Mouse (Mus musculus): ENCODE data around the gene Trim12a. TPM values are rescaled to one million over a fixed set of nuclear protein-coding genes. Genes with fewer than 3 reads are reported as not detected.
"Not testable (repeated sequence)": the region's sequence is repeated elsewhere in the genome, so short reads cannot be mapped to it uniquely, and the experiment has no call there.

Trim12a gene
- polyA plus RNA-seq, 1 experiment from 2014 or later = 9.5 TPM

DNA sequence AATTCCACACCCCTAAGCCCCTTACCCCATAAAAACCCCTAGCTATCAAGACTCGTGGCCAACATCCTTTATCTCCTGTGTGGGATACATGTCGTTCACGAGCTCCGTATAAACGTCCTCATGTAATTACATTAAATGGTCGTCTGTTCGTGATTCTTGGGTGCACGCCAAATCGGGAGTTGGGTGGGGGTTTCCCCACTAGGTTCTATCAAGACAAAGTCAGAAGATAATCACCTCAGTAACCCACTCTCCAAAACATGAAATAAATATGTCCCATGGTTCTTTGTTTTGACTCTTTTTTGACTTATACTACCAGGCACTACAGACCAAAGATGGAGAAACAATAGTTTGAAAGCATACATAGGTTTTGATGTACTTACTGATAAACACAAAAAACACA lies 6.8 kb upstream of the Trim12a start:
- Histone ChIP-seq H3K27me3 (ENCODE audit: control insufficient read depth, insufficient read depth, low read length) (no peaks in the 10 kb centered on the region), H3K4me3 (ENCODE audit: control insufficient read depth in 1 of 2, insufficient read depth in 1 of 2, low read depth in 1 of 2, low read length in 2 of 2) (no peak overlapping the region), H3K9ac (ENCODE audit: low read length) (no peak overlapping the region), H3K4me2 (ENCODE audit: low read length) (no peak overlapping the region), H3K9me3 (ENCODE audit: control insufficient read depth, low read length) (no peaks in the 10 kb centered on the region), H3K36me3 (ENCODE audit: control insufficient read depth, insufficient read depth, low read length) (no peaks in the 10 kb centered on the region), H3K4me1 (ENCODE audit: control insufficient read depth in 2 of 2, insufficient read depth in 2 of 2, low read length in 2 of 2) (no peaks in the 10 kb centered on the region), H3K27ac (replicated peaks in 1 of 2; ENCODE audit: control insufficient read depth in 1 of 2, insufficient read depth in 1 of 2, low read depth in 2 of 2, low read length in 2 of 2) (no peak overlapping the region)
- ATAC-seq (ENCODE audit: insufficient number of reproducible peaks, insufficient read depth, low FRiP score, low read depth) = no peak
- WGBS = 68% methylated on average over 9 of the region's 9 CpGs

DNA sequence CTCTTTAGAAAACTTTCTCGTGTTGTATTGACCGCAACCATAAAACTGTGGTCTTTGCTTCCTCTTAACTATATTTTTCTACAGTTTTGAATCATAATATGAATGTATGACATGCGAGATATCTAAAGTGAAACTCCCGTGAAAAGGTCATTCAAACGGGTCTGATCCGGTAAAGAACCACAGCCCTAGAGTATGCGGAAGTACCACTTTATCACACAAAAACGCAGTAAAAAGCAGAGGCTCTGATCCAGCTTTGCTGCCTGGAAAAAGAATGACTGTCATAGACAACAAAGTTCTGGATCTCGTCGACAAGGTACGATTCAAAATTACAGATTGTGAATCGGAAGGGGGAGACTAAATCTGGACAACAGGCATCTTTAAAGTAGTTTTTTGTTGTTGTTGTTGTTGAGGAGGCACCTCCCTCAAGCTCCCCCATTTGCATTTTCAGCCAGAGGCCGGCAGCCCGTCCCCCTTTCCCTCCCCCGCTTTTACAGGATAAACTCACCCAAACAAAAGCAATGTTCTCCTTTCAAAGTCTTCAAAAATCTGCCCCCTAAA lies 391 bp downstream of the Trim12a start:
- peak overlapping the region; percentile 66 for H3K4me2 ChIP-seq (ENCODE audit: low read length)
- H3K9ac ChIP-seq (ENCODE audit: low read length) = peak overlapping the region; percentile 75
- H3K9me3 ChIP-seq (ENCODE audit: control insufficient read depth, low read length) = no peaks in the 10 kb centered on the region
- H3K27ac ChIP-seq (replicated peaks in 1 of 2; ENCODE audit: control insufficient read depth in 1 of 2, insufficient read depth in 1 of 2, low read depth in 2 of 2, low read length in 2 of 2) = peak overlapping the region; percentile 71 to 83
- no peaks in the 10 kb centered on the region for H3K36me3 ChIP-seq (ENCODE audit: control insufficient read depth, insufficient read depth, low read length)
- H3K4me1 ChIP-seq (ENCODE audit: control insufficient read depth in 2 of 2, insufficient read depth in 2 of 2, low read length in 2 of 2) = no peaks in the 10 kb centered on the region
- no peaks in the 10 kb centered on the region for H3K27me3 ChIP-seq (ENCODE audit: control insufficient read depth, insufficient read depth, low read length)
- no peak for ATAC-seq (ENCODE audit: insufficient number of reproducible peaks, insufficient read depth, low FRiP score, low read depth)
- 10% methylated on average over 15 of the region's 15 CpGs for WGBS
- peak overlapping the region; percentile 54 to 58 for H3K4me3 ChIP-seq (ENCODE audit: control insufficient read depth in 1 of 2, insufficient read depth in 1 of 2, low read depth in 1 of 2, low read length in 2 of 2)

DNA sequence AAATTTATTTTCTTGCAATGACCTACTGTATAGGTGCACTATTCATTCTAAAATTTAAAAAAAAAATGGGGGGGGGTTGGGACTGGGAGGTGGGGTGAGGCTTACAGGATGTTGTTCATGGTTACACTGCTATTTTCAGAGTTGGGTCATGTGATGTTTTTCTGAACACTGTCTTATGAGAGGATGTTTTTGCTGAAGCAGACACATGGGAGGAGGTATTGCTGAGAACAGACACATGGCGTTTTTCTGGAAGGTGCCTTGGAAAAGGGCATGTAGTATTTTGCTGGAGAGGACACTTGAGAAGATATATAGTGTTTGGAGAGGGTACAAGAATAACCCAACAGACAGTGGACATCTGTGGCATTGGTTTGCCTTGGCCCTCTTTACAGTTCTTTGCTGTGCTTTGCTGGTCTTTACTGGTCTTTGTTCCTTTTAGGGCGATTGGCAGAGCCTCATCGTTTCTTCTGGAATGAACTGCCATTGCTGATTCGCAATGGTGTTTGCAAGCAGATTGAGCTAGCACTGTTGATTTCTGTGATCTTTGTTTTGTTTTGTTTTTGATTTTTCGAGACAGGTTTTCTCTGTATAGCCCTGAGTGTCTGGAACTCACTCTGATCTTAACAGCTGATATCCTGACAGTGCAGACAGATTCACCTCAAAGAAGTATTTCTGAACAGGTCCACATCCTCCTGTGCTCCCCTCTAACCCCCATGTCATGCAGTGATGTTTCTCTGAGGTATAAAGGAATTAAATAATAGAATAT lies 23.4 kb downstream of the Trim12a start:
- Histone ChIP-seq H3K4me3 (ENCODE audit: control insufficient read depth in 1 of 2, insufficient read depth in 1 of 2, low read depth in 1 of 2, low read length in 2 of 2) (no peak overlapping the region), H3K36me3 (ENCODE audit: control insufficient read depth, insufficient read depth, low read length) (no peaks in the 10 kb centered on the region), H3K27me3 (ENCODE audit: control insufficient read depth, insufficient read depth, low read length) (no peaks in the 10 kb centered on the region), H3K4me2 (ENCODE audit: low read length) (no peak overlapping the region), H3K9me3 (ENCODE audit: control insufficient read depth, low read length) (no peaks in the 10 kb centered on the region), H3K27ac (replicated peaks in 1 of 2; ENCODE audit: control insufficient read depth in 1 of 2, insufficient read depth in 1 of 2, low read depth in 2 of 2, low read length in 2 of 2) (no peak overlapping the region), H3K9ac (ENCODE audit: low read length) (no peak overlapping the region), H3K4me1 (ENCODE audit: control insufficient read depth in 2 of 2, insufficient read depth in 2 of 2, low read length in 2 of 2) (peaks cover 0 to 2% of the 10 kb centered on the region in 2 experiments; a peak in 1 of 4 replicates)
- ATAC-seq (ENCODE audit: insufficient number of reproducible peaks, insufficient read depth, low FRiP score, low read depth) = no peak
- WGBS = 75% methylated on average over 5 of the region's 5 CpGs

DNA sequence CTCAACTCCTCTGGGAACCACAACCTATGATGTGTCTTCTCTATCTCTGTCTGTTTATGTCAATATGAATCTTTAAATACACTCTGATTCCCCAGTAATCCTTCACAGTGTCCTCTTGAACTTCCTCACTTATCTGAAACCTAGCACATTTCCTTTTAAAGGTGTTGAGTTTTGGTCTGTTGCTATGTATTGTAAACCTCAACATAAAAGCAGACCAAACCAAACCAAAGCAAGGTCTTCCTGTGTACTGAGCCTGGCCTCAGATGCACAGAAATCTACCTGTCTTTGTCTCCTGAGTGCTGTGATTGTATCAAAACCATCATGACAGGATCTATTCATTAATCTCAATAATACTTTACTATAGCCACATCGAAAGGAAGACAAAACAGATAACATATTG lies 24.6 kb downstream of the Trim12a start:
- 82% methylated on average over 1 of the region's 1 CpGs for WGBS
- H3K27ac ChIP-seq (replicated peaks in 1 of 2; ENCODE audit: control insufficient read depth in 1 of 2, insufficient read depth in 1 of 2, low read depth in 2 of 2, low read length in 2 of 2) = no peak overlapping the region
- H3K9me3 ChIP-seq (ENCODE audit: control insufficient read depth, low read length) = no peaks in the 10 kb centered on the region
- no peak overlapping the region for H3K4me3 ChIP-seq (ENCODE audit: control insufficient read depth in 1 of 2, insufficient read depth in 1 of 2, low read depth in 1 of 2, low read length in 2 of 2)
- H3K36me3 ChIP-seq (ENCODE audit: control insufficient read depth, insufficient read depth, low read length) = no peaks in the 10 kb centered on the region
- H3K4me1 ChIP-seq (ENCODE audit: control insufficient read depth in 2 of 2, insufficient read depth in 2 of 2, low read length in 2 of 2) = peaks cover 0 to 2% of the 10 kb centered on the region in 2 experiments; a peak in 1 of 4 replicates
- no peak overlapping the region for H3K4me2 ChIP-seq (ENCODE audit: low read length)
- no peak for ATAC-seq (ENCODE audit: insufficient number of reproducible peaks, insufficient read depth, low FRiP score, low read depth)
- no peak overlapping the region for H3K9ac ChIP-seq (ENCODE audit: low read length)
- no peaks in the 10 kb centered on the region for H3K27me3 ChIP-seq (ENCODE audit: control insufficient read depth, insufficient read depth, low read length)

DNA sequence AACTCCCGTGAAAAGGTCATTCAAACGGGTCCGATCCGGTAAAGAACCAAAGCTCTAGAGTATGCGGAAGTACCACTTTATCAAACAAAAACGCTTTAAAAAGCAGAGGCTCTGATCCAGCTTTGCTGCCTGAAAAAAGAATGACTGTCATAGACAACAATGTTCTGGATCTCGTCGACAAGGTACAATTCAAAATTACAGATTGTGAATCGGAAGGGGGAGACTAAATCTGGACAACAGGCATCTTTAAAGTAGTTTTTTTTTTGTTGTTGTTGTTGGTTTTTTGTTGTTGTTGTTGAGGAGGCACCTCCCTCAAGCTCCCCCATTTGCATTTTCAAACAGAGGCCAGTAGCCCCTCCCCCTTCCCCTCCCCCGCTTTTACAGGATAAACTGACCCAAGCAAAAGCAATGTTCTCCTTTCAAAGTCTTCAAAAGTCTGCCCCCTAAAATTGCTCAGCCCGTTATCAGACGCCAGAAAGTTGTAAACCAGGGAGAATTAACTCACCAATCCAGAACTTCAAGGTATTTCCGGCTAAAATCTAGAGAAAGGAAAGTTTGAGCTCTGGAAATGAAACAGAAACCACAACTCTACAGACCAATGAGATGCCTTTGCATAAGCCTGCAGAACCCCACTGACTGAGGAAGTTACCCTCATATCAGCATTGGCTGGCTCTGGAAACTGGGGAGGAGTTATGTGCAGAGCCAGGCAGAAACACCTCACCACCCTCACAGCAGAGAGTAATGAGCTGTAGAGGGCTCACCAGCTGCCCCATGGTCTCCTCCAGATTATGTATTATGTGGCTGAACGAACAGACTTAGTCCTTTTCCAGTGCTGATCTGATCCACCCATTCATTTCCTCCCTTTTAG lies 27.5 kb downstream of the Trim12a start, which contains the start of gene Trim5:
Trim5 (minus strand) TSS at position 519 of the 868 bp plus-strand sequence.
- not testable (repeated sequence) for H3K36me3 ChIP-seq (ENCODE audit: control insufficient read depth, insufficient read depth, low read length); H3K9me3 ChIP-seq (ENCODE audit: control insufficient read depth, low read length); H3K27ac ChIP-seq (replicated peaks in 1 of 2; ENCODE audit: control insufficient read depth in 1 of 2, insufficient read depth in 1 of 2, low read depth in 2 of 2, low read length in 2 of 2); H3K27me3 ChIP-seq (ENCODE audit: control insufficient read depth, insufficient read depth, low read length); H3K4me1 ChIP-seq (ENCODE audit: control insufficient read depth in 2 of 2, insufficient read depth in 2 of 2, low read length in 2 of 2)
- ATAC-seq (ENCODE audit: insufficient number of reproducible peaks, insufficient read depth, low FRiP score, low read depth) = peak; percentile 86
- 31% methylated on average over 14 of the region's 14 CpGs for WGBS
- Histone ChIP-seq H3K4me3 (ENCODE audit: control insufficient read depth in 1 of 2, insufficient read depth in 1 of 2, low read depth in 1 of 2, low read length in 2 of 2) (peak within 1 kb of the TSS; percentile 17 to 41), H3K9ac (ENCODE audit: low read length) (peak within 1 kb of the TSS; percentile 52), H3K4me2 (ENCODE audit: low read length) (peak within 1 kb of the TSS; percentile 58)

DNA sequence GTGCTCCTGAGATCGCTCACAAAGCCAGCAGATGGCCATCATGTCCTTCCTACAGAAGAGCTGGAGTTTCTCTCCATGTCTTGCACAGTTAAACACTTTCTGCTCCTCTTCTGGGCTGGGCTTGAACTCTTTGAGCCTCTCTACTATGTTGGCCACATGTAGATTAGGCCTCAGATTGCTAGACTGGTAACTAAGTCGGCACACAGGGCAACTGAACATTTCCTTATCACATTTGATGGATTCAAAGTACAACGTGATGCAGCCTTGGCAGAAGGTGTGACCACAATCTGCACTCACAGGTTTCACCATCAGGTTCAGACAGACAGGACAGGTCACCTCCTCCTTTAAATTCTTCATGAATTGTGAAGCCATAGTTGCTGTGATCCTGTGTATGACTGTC lies 35.9 kb downstream of the Trim12a start:
- 68% methylated on average over 3 of the region's 3 CpGs for WGBS
- H3K9ac ChIP-seq (ENCODE audit: low read length); H3K27ac ChIP-seq (replicated peaks in 1 of 2; ENCODE audit: control insufficient read depth in 1 of 2, insufficient read depth in 1 of 2, low read depth in 2 of 2, low read length in 2 of 2); H3K27me3 ChIP-seq (ENCODE audit: control insufficient read depth, insufficient read depth, low read length); H3K9me3 ChIP-seq (ENCODE audit: control insufficient read depth, low read length); ATAC-seq (ENCODE audit: insufficient number of reproducible peaks, insufficient read depth, low FRiP score, low read depth); H3K4me2 ChIP-seq (ENCODE audit: low read length); H3K4me1 ChIP-seq (ENCODE audit: control insufficient read depth in 2 of 2, insufficient read depth in 2 of 2, low read length in 2 of 2); H3K4me3 ChIP-seq (ENCODE audit: control insufficient read depth in 1 of 2, insufficient read depth in 1 of 2, low read depth in 1 of 2, low read length in 2 of 2); H3K36me3 ChIP-seq (ENCODE audit: control insufficient read depth, insufficient read depth, low read length): not testable (repeated sequence)

DNA sequence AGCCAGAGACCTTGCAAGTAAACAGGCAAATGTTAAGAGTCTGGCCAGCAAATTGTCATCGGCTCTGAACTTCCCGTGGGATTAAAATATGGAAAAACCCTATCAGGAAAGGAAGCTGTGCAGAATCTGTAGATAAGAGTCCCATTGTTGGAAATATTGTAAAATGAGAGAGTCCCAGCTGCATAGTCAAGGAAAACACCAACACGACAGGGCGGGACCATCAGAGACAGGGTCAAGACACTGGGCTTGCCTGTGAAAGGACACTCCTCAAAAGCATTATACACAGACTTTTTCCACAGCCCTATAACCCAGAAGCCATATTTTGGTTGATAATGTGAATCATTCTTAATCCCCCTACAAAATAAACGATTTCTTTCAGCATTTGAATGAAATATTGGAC lies 49.9 kb downstream of the Trim12a start:
- not testable (repeated sequence) for H3K36me3 ChIP-seq (ENCODE audit: control insufficient read depth, insufficient read depth, low read length); H3K4me2 ChIP-seq (ENCODE audit: low read length); H3K9ac ChIP-seq (ENCODE audit: low read length); H3K27ac ChIP-seq (replicated peaks in 1 of 2; ENCODE audit: control insufficient read depth in 1 of 2, insufficient read depth in 1 of 2, low read depth in 2 of 2, low read length in 2 of 2); H3K9me3 ChIP-seq (ENCODE audit: control insufficient read depth, low read length); H3K4me1 ChIP-seq (ENCODE audit: control insufficient read depth in 2 of 2, insufficient read depth in 2 of 2, low read length in 2 of 2); H3K27me3 ChIP-seq (ENCODE audit: control insufficient read depth, insufficient read depth, low read length); H3K4me3 ChIP-seq (ENCODE audit: control insufficient read depth in 1 of 2, insufficient read depth in 1 of 2, low read depth in 1 of 2, low read length in 2 of 2)
- WGBS = 39% methylated on average over 2 of the region's 5 CpGs
- ATAC-seq (ENCODE audit: insufficient number of reproducible peaks, insufficient read depth, low FRiP score, low read depth) = peak; percentile 56; the same call in 1 of the 2 replicates

Measured in heart, embryonic 14.5 days (tissue).